Mouse (Mus musculus): ENCODE measurements at regions not wholly inside any gene's neighbourhood (a gene's known extent, or its start where the extent isn't known, plus 50 kb on each side); places are given as distances from the start of the nearest gene placed in this dataset.
"Not testable (repeated sequence)": the region's sequence is repeated elsewhere in the genome, so short reads cannot be mapped to it uniquely, and the experiment has no call there.

DNA sequence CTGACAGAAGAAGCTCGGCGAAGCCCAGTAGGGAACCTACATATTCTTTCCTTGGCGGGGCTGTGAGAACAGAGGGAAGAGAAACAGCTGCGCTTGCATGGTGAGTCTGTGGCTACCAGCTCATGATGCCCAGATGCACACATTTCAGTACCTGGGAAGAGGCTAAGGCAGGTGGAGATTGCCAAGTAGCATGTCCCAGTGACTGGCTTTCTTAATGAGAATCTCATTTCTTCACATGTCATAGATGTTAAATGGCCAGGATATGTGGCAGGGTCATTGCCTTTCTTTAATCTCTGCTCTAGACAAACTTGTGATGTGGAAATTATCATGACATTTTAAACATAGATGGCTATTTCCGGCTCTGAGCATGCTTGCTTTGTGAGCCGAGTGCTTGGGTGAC, 109.5 kb upstream of the Tns3 start:
- no peaks in the 10 kb centered on the region for H3K4me1 ChIP-seq (replicated peaks)
- ATAC-seq (ENCODE audit: low read depth), result no peak
- no peak overlapping the region for H3K4me2 ChIP-seq
- no peak overlapping the region for H3K4me3 ChIP-seq (replicated peaks)
- no peak for DNase-seq
- no peaks in the 10 kb centered on the region for H3K36me3 ChIP-seq
- H3K27ac ChIP-seq, result no peak overlapping the region
- no peaks in the 10 kb centered on the region for H3K27me3 ChIP-seq
- WGBS (ENCODE audit: insufficient replicate concordance), result 59% methylated on average over 6 of the region's 6 CpGs
- H3K9ac ChIP-seq, result no peak overlapping the region
- H3K9me3 ChIP-seq (replicated peaks), result no peaks in the 10 kb centered on the region

DNA sequence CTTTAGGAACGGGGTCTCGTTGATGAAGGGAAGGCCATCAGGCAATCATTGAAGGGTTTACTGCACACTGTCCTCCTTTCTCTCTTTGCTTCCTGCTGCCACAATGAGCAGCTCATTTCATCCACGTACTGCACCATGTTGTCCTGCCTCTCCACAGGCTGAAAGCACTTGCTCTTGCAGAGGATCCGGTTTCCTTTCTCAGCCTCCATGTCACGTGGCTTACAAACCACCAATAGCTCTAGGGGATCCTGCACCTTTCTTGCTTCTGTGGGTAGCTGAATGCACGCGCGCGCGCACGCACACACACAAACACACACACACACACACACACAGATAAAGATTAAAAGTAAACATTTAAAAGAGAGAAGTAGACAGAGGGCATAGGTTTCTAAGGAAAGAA, 108.9 kb upstream of the Tns3 start:
- Histone ChIP-seq H3K4me2 (no peak overlapping the region), H3K27me3 (no peaks in the 10 kb centered on the region), H3K27ac (no peak overlapping the region), H3K36me3 (no peaks in the 10 kb centered on the region), H3K9me3 (replicated peaks) (no peaks in the 10 kb centered on the region), H3K4me3 (replicated peaks) (no peak overlapping the region), H3K9ac (no peak overlapping the region), H3K4me1 (replicated peaks) (no peaks in the 10 kb centered on the region)
- WGBS (ENCODE audit: insufficient replicate concordance), result 75% methylated on average over 11 of the region's 11 CpGs
- ATAC-seq (ENCODE audit: low read depth), result no peak
- no peak for DNase-seq

DNA sequence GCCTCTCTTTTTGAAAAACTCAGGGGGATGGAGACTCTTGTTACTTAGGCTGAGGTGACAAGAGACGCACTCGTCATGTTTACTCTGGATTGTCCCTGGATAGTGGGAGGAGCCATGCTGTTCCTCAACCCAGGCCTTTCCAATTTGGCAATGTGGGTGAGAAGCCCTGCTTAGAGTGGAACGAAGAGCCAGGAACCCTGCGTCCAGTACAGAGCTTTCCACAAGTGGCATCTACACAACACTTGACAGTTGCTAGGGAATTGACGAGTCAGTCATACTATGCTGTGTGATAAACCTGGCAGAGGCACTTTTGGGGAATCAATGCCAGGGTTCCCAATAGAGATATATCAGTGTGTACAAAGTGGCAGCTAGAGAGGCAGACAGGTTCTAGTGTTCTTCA, 108.2 kb upstream of the Tns3 start:
- Histone ChIP-seq H3K27ac (no peak overlapping the region), H3K4me2 (no peak overlapping the region), H3K9me3 (replicated peaks) (no peaks in the 10 kb centered on the region), H3K4me1 (replicated peaks) (no peaks in the 10 kb centered on the region), H3K36me3 (no peaks in the 10 kb centered on the region), H3K9ac (no peak overlapping the region), H3K4me3 (replicated peaks) (no peak overlapping the region), H3K27me3 (no peaks in the 10 kb centered on the region)
- ATAC-seq (ENCODE audit: low read depth), result no peak
- no peak for DNase-seq
- 64% methylated on average over 5 of the region's 5 CpGs for WGBS (ENCODE audit: insufficient replicate concordance)

DNA sequence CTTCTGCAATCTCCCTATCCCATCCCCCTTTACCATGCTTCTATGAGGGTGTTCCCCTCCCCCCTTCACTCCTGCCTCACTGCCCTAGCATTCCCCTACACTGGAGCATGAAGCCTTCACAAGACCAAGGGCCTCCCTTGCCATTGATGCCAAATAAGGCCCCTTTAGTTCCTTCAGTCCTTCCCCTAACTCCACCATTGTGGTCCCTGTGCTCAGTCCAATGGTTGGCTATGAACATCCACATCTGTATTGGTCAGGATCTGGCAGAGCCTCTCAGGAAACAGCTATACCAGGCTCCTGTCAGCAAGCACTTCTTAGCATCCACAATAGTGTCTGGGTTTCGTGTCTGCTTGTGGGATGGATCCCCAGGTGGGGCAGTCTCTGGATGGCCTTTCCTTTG, 104.4 kb upstream of the Tns3 start:
- H3K9me3 ChIP-seq (replicated peaks); ATAC-seq (ENCODE audit: low read depth); H3K36me3 ChIP-seq; DNase-seq; H3K4me2 ChIP-seq; H3K4me3 ChIP-seq (replicated peaks); H3K9ac ChIP-seq; H3K27me3 ChIP-seq; H3K27ac ChIP-seq; H3K4me1 ChIP-seq (replicated peaks): not testable (repeated sequence)
- 29% methylated on average over 1 of the region's 1 CpGs for WGBS (ENCODE audit: insufficient replicate concordance)

DNA sequence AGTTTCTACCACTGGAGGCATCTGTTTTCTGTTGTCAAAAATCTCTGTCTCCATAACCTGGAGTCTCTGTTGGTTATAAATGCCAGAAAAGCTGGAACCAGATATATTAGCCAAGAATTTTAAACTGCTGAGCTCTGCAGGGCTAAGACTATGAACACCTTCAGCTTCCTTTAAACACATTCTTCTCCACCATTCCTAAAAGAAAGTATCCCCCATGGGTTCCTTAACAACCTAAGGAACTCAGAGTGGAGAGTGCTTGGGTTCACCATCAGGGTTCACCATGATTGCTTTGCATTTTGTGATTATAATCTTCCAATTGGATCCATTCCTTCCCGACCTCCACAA, 101.2 kb upstream of the Tns3 start:
- WGBS (ENCODE audit: insufficient replicate concordance), result 35% methylated on average over 1 of the region's 1 CpGs
- H3K9ac ChIP-seq, result no peak overlapping the region
- ATAC-seq (ENCODE audit: low read depth), result no peak

DNA sequence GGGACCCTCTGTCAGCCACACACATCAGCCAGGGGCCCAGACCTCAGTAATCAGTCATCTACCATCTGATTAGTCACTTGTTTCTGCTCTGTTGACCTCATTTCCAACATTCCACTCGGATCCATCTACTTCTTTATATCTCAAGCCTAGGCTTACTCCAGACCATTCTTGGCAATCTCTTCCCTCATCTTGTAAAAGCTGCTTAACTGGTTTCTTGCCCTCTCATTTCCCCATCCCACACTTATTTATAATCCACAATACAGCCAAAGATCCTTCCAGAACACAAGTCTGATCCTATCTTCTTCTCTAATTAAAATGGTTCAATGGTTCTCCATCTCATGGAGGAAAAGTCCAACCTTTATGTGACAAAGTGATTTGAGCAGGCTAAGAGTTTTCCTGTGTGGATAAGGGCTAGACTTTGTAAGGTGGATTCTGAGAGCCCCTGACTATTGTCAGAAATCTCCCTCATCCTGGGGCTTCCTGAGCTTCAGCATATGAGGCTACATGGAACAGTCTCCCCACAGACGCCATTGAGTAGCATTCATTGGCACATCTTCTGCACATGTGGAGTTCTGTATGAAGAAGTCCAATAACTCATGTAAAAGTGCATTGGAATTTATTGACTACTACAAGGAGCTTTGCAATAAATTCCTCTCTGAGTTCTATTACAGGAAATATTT, 100.7 kb upstream of the Tns3 start:
- no peak overlapping the region for H3K4me3 ChIP-seq (replicated peaks)
- no peak overlapping the region for H3K27ac ChIP-seq
- ATAC-seq (ENCODE audit: low read depth) (no peak), DNase-seq (no peak)
- H3K9ac ChIP-seq, result no peak overlapping the region
- no peaks in the 10 kb centered on the region for H3K36me3 ChIP-seq
- no peaks in the 10 kb centered on the region for H3K27me3 ChIP-seq
- no peak overlapping the region for H3K4me2 ChIP-seq
- H3K4me1 ChIP-seq (replicated peaks), result no peaks in the 10 kb centered on the region
- WGBS (ENCODE audit: insufficient replicate concordance), result 59% methylated on average over 2 of the region's 2 CpGs
- H3K9me3 ChIP-seq (replicated peaks), result no peaks in the 10 kb centered on the region

More for the DNA sequence above, 101.2 kb upstream of the Tns3 start:
- Histone ChIP-seq H3K4me2 (no peak overlapping the region), H3K9me3 (replicated peaks) (no peaks in the 10 kb centered on the region), H3K27ac (no peak overlapping the region), H3K36me3 (no peaks in the 10 kb centered on the region), H3K4me3 (replicated peaks) (no peak overlapping the region), H3K4me1 (replicated peaks) (no peaks in the 10 kb centered on the region), H3K27me3 (no peaks in the 10 kb centered on the region)
- no peak for DNase-seq

DNA sequence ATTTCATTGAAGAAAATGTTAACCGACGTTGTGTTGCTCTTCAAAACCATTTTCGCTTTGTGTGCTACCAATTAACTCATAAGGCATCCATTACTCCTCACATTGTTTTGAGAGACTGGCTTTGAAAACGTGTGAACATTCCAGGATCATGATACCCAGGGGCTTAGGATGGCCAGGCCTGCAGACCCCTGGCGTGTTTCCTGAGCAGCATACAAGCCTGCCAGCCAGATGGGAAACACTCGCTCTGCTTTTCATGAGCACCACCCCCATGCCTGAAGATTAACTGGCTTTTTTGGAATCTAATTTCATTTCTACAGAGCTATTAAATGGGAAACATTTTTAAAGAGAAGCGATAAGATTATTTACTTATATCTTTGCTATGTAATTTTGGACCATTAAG, 99.1 kb upstream of the Tns3 start:
- 60% methylated on average over 7 of the region's 7 CpGs for WGBS (ENCODE audit: insufficient replicate concordance)
- Histone ChIP-seq H3K4me3 (replicated peaks) (no peak overlapping the region), H3K27me3 (no peaks in the 10 kb centered on the region), H3K27ac (no peak overlapping the region), H3K36me3 (no peaks in the 10 kb centered on the region), H3K9me3 (replicated peaks) (no peaks in the 10 kb centered on the region), H3K4me2 (no peak overlapping the region), H3K4me1 (replicated peaks) (no peaks in the 10 kb centered on the region), H3K9ac (no peak overlapping the region)
- DNase-seq, result no peak
- ATAC-seq (ENCODE audit: low read depth), result no peak

DNA sequence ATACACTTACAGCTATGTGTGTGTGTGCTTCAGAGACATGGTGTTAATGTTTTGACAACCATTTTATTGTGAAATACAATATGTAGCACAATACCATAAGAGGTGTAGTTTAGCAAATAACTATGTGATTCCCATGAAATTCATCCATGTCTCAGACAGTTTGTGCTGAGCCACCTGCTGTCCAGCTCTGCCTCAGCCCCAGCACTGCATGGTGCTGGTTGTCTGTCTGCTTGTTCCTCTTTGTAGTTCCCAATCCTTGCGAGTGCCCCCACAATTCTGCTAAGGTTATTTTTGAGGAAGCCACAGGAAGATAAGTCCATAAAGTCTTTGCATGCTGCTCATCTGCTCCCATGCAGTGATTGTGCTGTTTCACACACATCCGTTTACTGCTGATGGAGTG, 97.8 kb upstream of the Tns3 start:
- no peak for DNase-seq
- WGBS (ENCODE audit: insufficient replicate concordance), result 23% methylated on average over 2 of the region's 2 CpGs
- H3K27me3 ChIP-seq, result no peaks in the 10 kb centered on the region
- no peak overlapping the region for H3K27ac ChIP-seq
- no peaks in the 10 kb centered on the region for H3K36me3 ChIP-seq
- no peak overlapping the region for H3K4me2 ChIP-seq
- ATAC-seq (ENCODE audit: low read depth), result no peak
- no peak overlapping the region for H3K9ac ChIP-seq
- H3K4me3 ChIP-seq (replicated peaks), result no peak overlapping the region
- H3K4me1 ChIP-seq (replicated peaks), result no peaks in the 10 kb centered on the region
- no peaks in the 10 kb centered on the region for H3K9me3 ChIP-seq (replicated peaks)

DNA sequence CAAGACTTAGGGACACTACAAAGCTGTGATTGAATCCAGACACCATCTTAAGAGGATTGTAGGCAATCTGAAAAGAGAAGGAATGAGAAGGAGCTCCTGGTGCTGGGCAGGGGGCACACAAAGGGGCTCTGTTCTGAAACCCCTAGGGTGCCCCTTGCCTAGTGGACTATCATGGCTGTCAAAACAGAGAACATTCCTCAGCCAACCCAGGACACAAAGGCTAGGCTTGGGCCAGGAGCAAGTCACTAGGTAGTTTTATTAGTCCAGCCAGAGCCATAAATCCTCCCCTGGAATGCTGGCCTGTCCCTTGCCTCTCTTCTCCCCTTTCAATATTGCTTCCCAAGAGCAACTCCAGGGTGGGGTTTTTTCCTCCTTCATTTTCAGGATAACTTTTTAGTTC, 97.3 kb upstream of the Tns3 start:
- Histone ChIP-seq H3K27ac (no peak overlapping the region), H3K4me2 (no peak overlapping the region), H3K9me3 (replicated peaks) (no peaks in the 10 kb centered on the region), H3K4me1 (replicated peaks) (no peaks in the 10 kb centered on the region), H3K36me3 (no peaks in the 10 kb centered on the region), H3K9ac (no peak overlapping the region), H3K4me3 (replicated peaks) (no peak overlapping the region), H3K27me3 (no peaks in the 10 kb centered on the region)
- DNase-seq, result no peak
- no peak for ATAC-seq (ENCODE audit: low read depth)

DNA sequence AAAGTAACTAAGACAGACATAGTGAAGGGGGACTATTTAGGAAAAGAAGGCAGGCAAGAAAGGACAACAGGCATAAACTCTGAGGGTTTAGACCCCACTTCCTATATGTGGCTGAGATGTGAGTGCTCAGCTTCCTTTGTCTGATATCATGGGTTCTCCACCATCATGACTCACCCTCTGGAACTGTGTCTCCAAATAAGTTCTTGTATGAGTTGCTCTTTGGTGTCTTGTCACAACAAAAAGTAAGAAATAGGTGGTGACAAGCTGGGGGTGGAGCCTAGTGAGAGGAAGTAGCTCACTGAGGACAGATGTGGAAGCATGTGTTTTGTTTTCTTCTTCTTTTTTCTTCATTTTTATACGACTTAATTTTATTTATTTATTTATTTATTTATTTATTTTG, 95.5 kb upstream of the Tns3 start:
- no peak overlapping the region for H3K9ac ChIP-seq
- no peak overlapping the region for H3K4me2 ChIP-seq
- no peaks in the 10 kb centered on the region for H3K4me1 ChIP-seq (replicated peaks)
- H3K27ac ChIP-seq, result no peak overlapping the region
- H3K36me3 ChIP-seq, result no peaks in the 10 kb centered on the region
- ATAC-seq (ENCODE audit: low read depth) (no peak), DNase-seq (no peak)
- no peaks in the 10 kb centered on the region for H3K27me3 ChIP-seq
- no peaks in the 10 kb centered on the region for H3K9me3 ChIP-seq (replicated peaks)
- WGBS (ENCODE audit: insufficient replicate concordance), result 32% methylated on average over 1 of the region's 1 CpGs
- no peak overlapping the region for H3K4me3 ChIP-seq (replicated peaks)

DNA sequence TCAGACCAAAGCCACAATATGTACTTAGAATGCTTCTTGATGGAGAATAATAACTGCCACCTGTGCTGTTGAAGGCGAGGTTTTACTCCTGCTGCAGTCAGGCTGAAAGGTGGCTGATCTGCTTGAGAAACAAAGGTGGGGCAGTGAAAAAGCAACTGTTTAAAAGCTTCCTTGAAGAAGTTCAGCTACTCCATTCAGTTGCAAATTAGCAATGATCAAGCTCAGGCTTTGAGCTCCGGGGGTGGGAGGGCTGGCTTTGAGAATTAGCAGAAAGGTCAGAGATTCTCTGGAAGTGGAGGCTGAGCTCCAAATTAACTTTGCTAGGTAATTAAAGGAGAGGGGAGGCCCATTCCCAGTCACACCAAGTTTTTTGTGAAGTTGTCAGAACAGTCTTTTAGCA, 90.2 kb upstream of the Tns3 start:
- H3K27me3 ChIP-seq; H3K9ac ChIP-seq; H3K36me3 ChIP-seq; DNase-seq; ATAC-seq (ENCODE audit: low read depth); H3K9me3 ChIP-seq (replicated peaks); H3K4me3 ChIP-seq (replicated peaks); H3K27ac ChIP-seq; H3K4me2 ChIP-seq; H3K4me1 ChIP-seq (replicated peaks): not testable (repeated sequence)
- 36% methylated on average over 2 of the region's 2 CpGs for WGBS (ENCODE audit: insufficient replicate concordance)

DNA sequence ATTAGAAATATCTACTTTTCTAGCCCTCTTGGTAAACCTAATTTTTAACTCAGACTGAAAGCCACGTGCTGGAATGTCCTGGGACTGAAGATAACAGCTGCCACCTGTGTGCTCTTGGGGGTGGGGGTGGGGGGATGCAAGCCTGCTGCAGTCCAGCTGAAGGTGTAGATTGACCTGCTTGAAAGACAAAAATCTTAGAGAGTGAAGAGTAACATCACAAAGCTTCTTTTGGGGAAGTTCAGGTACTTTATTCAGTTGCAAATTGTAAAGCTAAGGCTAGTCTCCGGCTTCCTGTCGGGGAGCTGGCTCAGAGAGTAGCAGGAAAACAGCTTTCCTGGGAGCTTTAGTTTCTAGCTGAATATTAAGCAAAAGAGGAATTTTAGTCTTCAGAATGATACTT, 71.4 kb upstream of the Tns3 start:
- not testable (repeated sequence) for H3K27me3 ChIP-seq; H3K36me3 ChIP-seq; H3K9me3 ChIP-seq (replicated peaks); H3K9ac ChIP-seq; H3K27ac ChIP-seq; H3K4me2 ChIP-seq; H3K4me1 ChIP-seq (replicated peaks); ATAC-seq (ENCODE audit: low read depth); DNase-seq; H3K4me3 ChIP-seq (replicated peaks)
- 49% methylated on average over 3 of the region's 3 CpGs for WGBS (ENCODE audit: insufficient replicate concordance)

All from liver, embryonic 13.5 days (tissue).